Mouse (Mus musculus) liver, embryonic 14.5 days (tissue): ENCODE measurements around the gene Nanos3.
A peak's percentile ranks its signal among the peaks of the same experiment; 100 is the strongest.

Experiments
- CTCF ChIP-seq: IDR thresholded peaks from 2 replicates; pipeline ENCODE4 v1.5.1; 2016; ENCODE audit warnings: antibody characterized with exemption, low read depth, control low read depth
- EP300 ChIP-seq: IDR thresholded peaks from 2 replicates; pipeline ENCODE4 v1.6.1; 2016; ENCODE audit warnings: antibody characterized with exemption, low read depth

GRCm38 (mm10) chr8:84173861-84174260, 11.2 kb downstream of the Nanos3 start:
- TF ChIP-seq CTCF: peak; percentile 60
- no peak for TF ChIP-seq EP300
